Mouse (Mus musculus) neural tube, embryonic 11.5 days (tissue): Measurements from ENCODE around the gene Gpr155. TPM values are rescaled to one million over a fixed set of nuclear protein-coding genes. Genes with fewer than 3 reads are reported as not detected.

Experiments
- ATAC-seq: fragments of 200-750 bp; cut with Nextera tagmentation; 2 replicates; pipeline ENCODE4 v1.8.0; 2017; ENCODE audit warnings: moderate number of reproducible peaks, mild to moderate bottlenecking, moderate TSS enrichment, moderate library complexity; ENCODE audit not compliant: insufficient read depth, low FRiP score, low TSS enrichment
- DNase-seq: peaks from one replicate; pipeline ENCODE4 v3.0.0-alpha.2; 2015; ENCODE audit warnings: low spot score
- H3K27ac ChIP-seq: fragments of 300-500 bp; sonication (generic); 2 replicates; pipeline ENCODE4 v1.5.1; 2014; ENCODE audit warnings: low read depth, mild to moderate bottlenecking, low read length
- H3K27me3 ChIP-seq: fragments of 300-500 bp; sonication (generic); 2 replicates; pipeline ENCODE4 v1.6.1; 2014; ENCODE audit warnings: mild to moderate bottlenecking, low read length, mixed read lengths; ENCODE audit not compliant: control insufficient read depth, insufficient read depth
- H3K36me3 ChIP-seq: fragments of 300-500 bp; sonication (generic); 2 replicates; pipeline ENCODE4 v1.6.1; 2014; ENCODE audit warnings: mild to moderate bottlenecking, low read length, moderate library complexity, mixed read lengths; ENCODE audit not compliant: control insufficient read depth, insufficient read depth
- H3K4me1 ChIP-seq: fragments of 300-500 bp; sonication (generic); 2 replicates; pipeline ENCODE4 v1.6.1; 2014; ENCODE audit warnings: low read length, mixed read lengths; ENCODE audit not compliant: control insufficient read depth, insufficient read depth
- H3K4me2 ChIP-seq: fragments of 300-500 bp; sonication (generic); 2 replicates; pipeline ENCODE4 v1.6.1; 2014; ENCODE audit warnings: low read depth, mild to moderate bottlenecking, moderate library complexity
- H3K4me3 ChIP-seq: fragments of 300-500 bp; sonication (generic); 2 replicates; pipeline ENCODE4 v1.5.1; 2014; ENCODE audit warnings: low read depth, low read length
- H3K9ac ChIP-seq: fragments of 300-500 bp; sonication (generic); 2 replicates; pipeline ENCODE4 v1.6.1; 2014; ENCODE audit warnings: mild to moderate bottlenecking, low read length
- H3K9me3 ChIP-seq: fragments of 300-500 bp; sonication (generic); 2 replicates; pipeline ENCODE4 v1.6.1; 2016; ENCODE audit warnings: low read length; ENCODE audit not compliant: control insufficient read depth
- WGBS: fragments of 180-500 bp; shearing (Covaris S2); extraction: QIAGEN DNeasy Blood & Tissue Kit; methylation state at CpG from one replicate; pipeline ENCODE4 v1.1.7; 2014; 5-methylcytosine and 5-hydroxymethylcytosine counted together
- polyA plus RNA-seq: library from polyadenylated mRNA; unstranded; fragments of >200 nt; fragmentation: Nextera tagmentation; extraction: Ambion mirVana; gene quantifications from 2 replicates; pipeline ENCODE4 v1.2.1, GENCODE M21; 2014

The Gpr155 gene
- 5.0 and 6.4 TPM in 2 replicates for polyA plus RNA-seq

- ATAC-seq: peak; percentile 99
- peak within 1 kb of the TSS; percentile 48 for H3K4me3 ChIP-seq
- peak within 1 kb of the TSS; percentile 44 for H3K9ac ChIP-seq
- no peaks in the 10 kb centered on the region for H3K9me3 ChIP-seq
- H3K4me2 ChIP-seq: peak within 1 kb of the TSS; percentile 95
- no peaks in the 10 kb centered on the region for H3K4me1 ChIP-seq
- H3K27me3 ChIP-seq: no peaks in the 10 kb centered on the region
- WGBS: 1% methylated on average over 42 of the region's 44 CpGs
- DNase-seq: peak; percentile 99
- no peak within 1 kb of the TSS for H3K27ac ChIP-seq
- no peaks in the 10 kb centered on the region for H3K36me3 ChIP-seq
Observed at GRCm38 (mm10) chr2:73386356-73387046, at the start of gene Gpr155. Gene Gpr155 (minus strand): TSS chr2:73386572.

DNA sequence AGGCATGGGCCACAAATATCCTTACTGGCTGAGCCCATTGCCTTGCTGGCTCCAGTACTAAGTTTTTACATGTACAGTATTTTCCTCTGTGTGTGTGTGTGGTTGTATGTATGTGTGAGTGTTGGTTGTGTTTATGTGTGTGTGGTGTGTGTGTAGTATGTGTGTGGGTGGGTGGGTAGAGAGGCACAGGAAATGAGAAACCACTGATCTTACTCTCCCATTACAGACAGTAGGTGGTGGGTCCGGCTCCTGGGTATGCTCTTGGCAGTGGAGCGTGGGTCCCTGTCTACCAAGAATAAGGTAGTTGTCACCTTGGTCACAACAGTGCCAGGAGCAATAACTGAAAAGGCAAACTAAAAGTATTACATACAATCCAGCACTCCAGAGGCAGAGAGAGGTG lies 49.5 kb upstream of the Gpr155 start:
- H3K4me2 ChIP-seq: no peak overlapping the region
- no peak overlapping the region for H3K27ac ChIP-seq
- H3K4me1 ChIP-seq: no peaks in the 10 kb centered on the region
- WGBS: 93% methylated on average over 2 of the region's 2 CpGs
- DNase-seq (no peak), ATAC-seq (no peak)
- H3K9me3 ChIP-seq: no peaks in the 10 kb centered on the region
- H3K9ac ChIP-seq: no peak overlapping the region
- no peaks in the 10 kb centered on the region for H3K27me3 ChIP-seq
- H3K36me3 ChIP-seq: no peaks in the 10 kb centered on the region
- H3K4me3 ChIP-seq: no peak overlapping the region

GRCm38 (mm10) chr2:73431959-73432396 lies 45.6 kb upstream of the Gpr155 start:
- no peaks in the 10 kb centered on the region for H3K27me3 ChIP-seq
- no peaks in the 10 kb centered on the region for H3K36me3 ChIP-seq
- 42% methylated on average over 14 of the region's 14 CpGs for WGBS
- no peak overlapping the region for H3K4me3 ChIP-seq
- no peaks in the 10 kb centered on the region for H3K9me3 ChIP-seq
- no peak overlapping the region for H3K9ac ChIP-seq
- no peak overlapping the region; the same call in 1 of the 2 replicates for H3K4me2 ChIP-seq
- H3K27ac ChIP-seq: no peak overlapping the region
- ATAC-seq (no peak), DNase-seq (no peak)
- H3K4me1 ChIP-seq: no peaks in the 10 kb centered on the region

GRCm38 (mm10) chr2:73428803-73429468 lies 42.6 kb upstream of the Gpr155 start:
- H3K36me3 ChIP-seq: no peaks in the 10 kb centered on the region
- no peak overlapping the region for H3K4me3 ChIP-seq
- no peak overlapping the region for H3K4me2 ChIP-seq
- H3K27me3 ChIP-seq: no peaks in the 10 kb centered on the region
- peak; percentile 41 for DNase-seq
- H3K9ac ChIP-seq: no peak overlapping the region
- whole genome bisulfite sequencing: 50% methylated on average over 21 of the region's 21 CpGs
- H3K9me3 ChIP-seq: no peaks in the 10 kb centered on the region
- no peaks in the 10 kb centered on the region for H3K4me1 ChIP-seq
- H3K27ac ChIP-seq: no peak overlapping the region
- no peak for ATAC-seq

DNA sequence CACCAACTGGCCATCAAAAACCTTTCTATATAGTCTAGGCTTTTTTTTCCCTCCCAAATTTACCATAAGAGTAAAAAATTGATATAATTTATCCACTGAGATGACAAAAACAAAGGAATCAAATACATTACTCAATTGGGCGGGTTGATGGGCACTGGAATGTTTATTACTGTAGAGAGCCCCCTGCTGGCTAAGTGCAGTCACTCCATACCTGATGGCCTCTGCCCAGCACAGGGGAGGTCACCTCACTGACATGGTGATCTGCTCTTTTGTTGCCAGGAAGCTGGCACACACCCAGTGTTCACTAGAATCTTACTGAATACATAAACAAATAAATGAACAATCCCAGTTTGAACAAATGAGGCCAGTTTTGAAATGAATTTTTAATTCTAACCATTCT lies 40.9 kb upstream of the Gpr155 start:
- DNase-seq: peak; percentile 23

DNA sequence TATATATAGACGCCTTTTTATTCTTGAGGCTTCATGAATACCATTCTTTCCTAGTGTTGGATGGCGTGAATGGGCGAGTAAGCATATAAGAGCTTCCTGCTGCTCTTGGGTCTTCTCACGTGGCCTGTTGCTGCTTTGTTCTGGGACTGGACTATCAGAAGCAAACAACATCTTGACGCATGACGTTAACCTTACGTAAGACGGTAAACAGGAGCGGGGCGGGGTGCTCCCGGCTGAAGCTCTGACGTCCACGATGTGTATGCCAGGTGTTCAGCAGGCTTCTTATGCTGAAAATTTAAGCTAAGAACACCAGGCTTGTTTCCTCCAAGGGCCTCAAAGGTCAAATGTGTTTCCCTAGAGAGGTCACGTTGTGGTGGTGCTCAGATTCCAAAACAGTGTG lies 39.5 kb upstream of the Gpr155 start:
- no peak for ATAC-seq
- no peaks in the 10 kb centered on the region for H3K36me3 ChIP-seq
- DNase-seq: no peak
- WGBS: 82% methylated on average over 14 of the region's 14 CpGs
- H3K4me3 ChIP-seq: no peak overlapping the region
- no peak overlapping the region for H3K9ac ChIP-seq
- H3K4me2 ChIP-seq: no peak overlapping the region
- no peaks in the 10 kb centered on the region for H3K27me3 ChIP-seq
- H3K9me3 ChIP-seq: no peaks in the 10 kb centered on the region
- H3K4me1 ChIP-seq: no peaks in the 10 kb centered on the region
- no peak overlapping the region for H3K27ac ChIP-seq

More for the DNA sequence above, 40.9 kb upstream of the Gpr155 start:
- H3K4me2 ChIP-seq: no peak overlapping the region
- no peaks in the 10 kb centered on the region for H3K9me3 ChIP-seq
- no peak for ATAC-seq
- 37% methylated on average over 1 of the region's 1 CpGs for WGBS
- no peak overlapping the region for H3K4me3 ChIP-seq
- H3K27me3 ChIP-seq: no peaks in the 10 kb centered on the region
- no peaks in the 10 kb centered on the region for H3K4me1 ChIP-seq
- no peak overlapping the region for H3K27ac ChIP-seq
- no peak overlapping the region for H3K9ac ChIP-seq
- no peaks in the 10 kb centered on the region for H3K36me3 ChIP-seq

- no peak overlapping the region for H3K4me2 ChIP-seq
- no peaks in the 10 kb centered on the region for H3K36me3 ChIP-seq
- H3K9me3 ChIP-seq: no peaks in the 10 kb centered on the region
- ATAC-seq (no peak), DNase-seq (no peak)
- 56% methylated on average over 7 of the region's 7 CpGs for WGBS
- H3K4me1 ChIP-seq: no peaks in the 10 kb centered on the region
- no peak overlapping the region for H3K9ac ChIP-seq
- no peak overlapping the region for H3K27ac ChIP-seq
- no peak overlapping the region for H3K4me3 ChIP-seq
- no peaks in the 10 kb centered on the region for H3K27me3 ChIP-seq
Observed at GRCm38 (mm10) chr2:73419730-73420129, 33.4 kb upstream of the Gpr155 start.

GRCm38 (mm10) chr2:73419285-73419684 lies 32.9 kb upstream of the Gpr155 start:
- DNase-seq (peak; percentile 26), ATAC-seq (no peak)
- no peak overlapping the region for H3K4me3 ChIP-seq
- no peak overlapping the region for H3K4me2 ChIP-seq
- no peaks in the 10 kb centered on the region for H3K36me3 ChIP-seq
- H3K27ac ChIP-seq: no peak overlapping the region
- WGBS: 46% methylated on average over 4 of the region's 4 CpGs
- H3K27me3 ChIP-seq: no peaks in the 10 kb centered on the region
- H3K4me1 ChIP-seq: no peaks in the 10 kb centered on the region
- no peak overlapping the region for H3K9ac ChIP-seq
- no peaks in the 10 kb centered on the region for H3K9me3 ChIP-seq

DNA sequence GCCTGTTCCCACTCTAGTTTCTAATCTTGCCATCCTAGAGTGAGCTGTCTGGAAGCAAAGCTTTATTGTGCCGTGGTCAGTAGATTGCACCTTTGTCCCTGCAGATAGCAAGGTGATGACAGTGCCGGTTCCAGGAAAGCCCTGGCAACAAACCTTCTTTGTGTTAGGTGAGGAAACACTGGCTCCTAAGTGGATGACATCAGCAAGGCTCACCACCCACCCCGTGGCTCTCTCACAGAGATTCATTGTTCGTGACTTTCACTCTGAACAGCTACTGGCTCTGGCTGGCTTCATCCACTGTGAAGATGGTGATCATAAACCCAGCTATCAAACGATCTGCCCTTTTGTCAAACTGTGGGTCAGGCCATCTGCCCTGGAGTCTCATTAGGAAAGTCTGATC lies 29.5 kb upstream of the Gpr155 start:
- no peaks in the 10 kb centered on the region for H3K27me3 ChIP-seq
- no peaks in the 10 kb centered on the region for H3K9me3 ChIP-seq
- no peaks in the 10 kb centered on the region for H3K36me3 ChIP-seq
- no peak overlapping the region for H3K4me2 ChIP-seq
- ATAC-seq (no peak), DNase-seq (no peak)
- WGBS: 48% methylated on average over 5 of the region's 5 CpGs
- no peak overlapping the region for H3K4me3 ChIP-seq
- no peaks in the 10 kb centered on the region for H3K4me1 ChIP-seq
- H3K9ac ChIP-seq: no peak overlapping the region
- H3K27ac ChIP-seq: no peak overlapping the region
